Mouse (Mus musculus): ENCODE measurements around the gene Gm17662.
A peak's percentile ranks its signal among the peaks of the same experiment; 100 is the strongest.

Gm17662 gene

GRCm38 (mm10) chr4:104888499-104889262 lies 31.6 kb downstream of the Gm17662 start:
- DNase-seq (ENCODE audit: low read depth, low spot score): no peak

GRCm38 (mm10) chr4:104891708-104892107 lies 34.6 kb downstream of the Gm17662 start:
- DNase-seq (ENCODE audit: low read depth, low spot score): no peak

- DNase-seq (ENCODE audit: low read depth, low spot score): no peak
Observed at GRCm38 (mm10) chr4:104893588-104893987, 36.5 kb downstream of the Gm17662 start.

GRCm38 (mm10) chr4:104894004-104894734 lies 37.0 kb downstream of the Gm17662 start:
- DNase-seq (ENCODE audit: low read depth, low spot score): peak; percentile 59

GRCm38 (mm10) chr4:104902836-104903235 lies 45.7 kb downstream of the Gm17662 start:
- no peak for DNase-seq (ENCODE audit: low read depth, low spot score)

GRCm38 (mm10) chr4:104905049-104905448 lies 47.9 kb downstream of the Gm17662 start:
- DNase-seq (ENCODE audit: low read depth, low spot score): no peak

Measured in ZHBTc4 (cell line).